Mouse (Mus musculus) myocyte (in vitro differentiated cells): Measurements from ENCODE around the gene Gna12.

Experiments used
- POLR2A ChIP-seq: IDR thresholded peaks from one replicate; pipeline ENCODE4 v1.6.1; 2011; ENCODE audit warnings: low read depth, mild to moderate bottlenecking, control low read depth, moderate library complexity; ENCODE audit not compliant: insufficient read length
- USF1 ChIP-seq: IDR thresholded peaks from one replicate; pipeline ENCODE4 v1.6.1; 2011; ENCODE audit warnings: low read depth, mild to moderate bottlenecking, control low read depth, moderate library complexity

DNA sequence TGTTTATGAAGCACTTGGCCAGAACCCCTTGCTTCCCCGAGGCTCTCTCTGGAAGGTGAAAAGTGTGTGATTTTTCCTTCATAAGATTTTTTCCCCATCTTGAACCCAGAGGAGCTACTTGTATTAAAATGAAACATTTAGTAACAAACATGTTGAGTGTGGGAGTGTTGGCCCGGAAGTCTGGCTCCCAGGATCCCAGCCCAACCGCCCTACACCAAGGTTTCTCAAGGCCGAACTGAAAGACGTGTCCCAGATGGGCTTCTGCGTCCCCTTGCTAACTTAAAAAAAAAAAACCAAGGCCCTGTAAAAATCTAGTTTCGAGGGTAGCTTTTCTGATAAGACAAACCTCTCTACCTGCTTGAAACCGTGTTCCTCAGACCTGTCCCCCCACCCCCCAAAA is 2.3 kb downstream of the Gna12 start:
- no peak for TF ChIP-seq USF1
- no peak for TF ChIP-seq POLR2A
